In genomic region chr16:26041929-26042303, GRCm38 (mm10) we compare ENCODE assay signal across 19 mouse cellular contexts.
A peak's percentile ranks its signal among the peaks of the same experiment; 100 is the strongest.
DNase-seq lines count a peak whose midpoint lies in the region; ATAC-seq and TF ChIP-seq lines count a peak whose summit lies in the region.
"Had no signal": no experiment of that assay in that cellular context is flagged by ENCODE, and none has a peak within 500 bp of the region (broad histone marks: within the 10 kb centered on the region; RNA-seq: fewer than 3 reads in every experiment).

No protein-coding gene starts in this region.

- no peak for TF ChIP-seq CTCF in heart, adult 2 months (IDR thresholded peaks at IDR 0.05)

- no peak for TF ChIP-seq POLR2A in heart, adult 2 months (IDR thresholded peaks at IDR 0.05; ENCODE audit: insufficient read depth, low read depth, low read length)
- no peak for TF ChIP-seq POLR2A in myocyte (IDR thresholded peaks at IDR 0.05; ENCODE audit: insufficient read length, low read depth)

- intact Hi-C loops in heart, adult 2 months (cut with DNase I), result no loop called here

- no peaks in the 10 kb centered on the region for H3K79me2 ChIP-seq in heart, adult 2 months (replicated peaks; ENCODE audit: control insufficient read depth, insufficient read depth, low read length)
- no peaks in the 10 kb centered on the region for H3K79me2 ChIP-seq in myocyte (ENCODE audit: control insufficient read depth, insufficient read depth)

- no peaks in the 10 kb centered on the region for H3K9me3 ChIP-seq in liver, embryonic 13.5 days (replicated peaks)
- H3K9me3 ChIP-seq in embryonic facial prominence, embryonic 13.5 days, result no peaks in the 10 kb centered on the region
- H3K9me3 ChIP-seq: hindbrain, embryonic 13.5 days; midbrain, embryonic 15.5 days; stomach, embryonic 15.5 days had no signal

- DNase-seq in heart, adult 2 months, result no peak
- no peak for DNase-seq in heart, adult 8-10 months (ENCODE audit: low spot score)
- no peak for DNase-seq in liver, embryonic 13.5 days
- no peak for DNase-seq in liver
- no peak for DNase-seq in adrenal gland, postnatal 14 days
- no peak for DNase-seq in cerebellum, adult 8-10 months
- DNase-seq: cerebellum, postnatal 36 days; forebrain, postnatal 0 days; gastrocnemius, postnatal 10 days; kidney, adult 11 months; kidney, postnatal 25 days; left cerebral cortex, postnatal 4 days; lung, postnatal 4 days; thymus, postnatal 36 days had no signal

- no peak overlapping the region for H3K9ac ChIP-seq in heart, adult 2 months (ENCODE audit: low read depth, low read length)
- H3K9ac ChIP-seq in liver, embryonic 13.5 days, result no peak overlapping the region
- no peak overlapping the region for H3K9ac ChIP-seq in embryonic facial prominence, embryonic 13.5 days
- H3K9ac ChIP-seq: forebrain, postnatal 0 days; hindbrain, embryonic 13.5 days; midbrain, embryonic 15.5 days; stomach, embryonic 15.5 days had no signal

- H3K27me3 ChIP-seq in heart, adult 2 months (ENCODE audit: control insufficient read depth, insufficient read depth, low read length), result no peaks in the 10 kb centered on the region
- no peaks in the 10 kb centered on the region for H3K27me3 ChIP-seq in liver, embryonic 13.5 days
- no peaks in the 10 kb centered on the region for H3K27me3 ChIP-seq in embryonic facial prominence, embryonic 13.5 days
- no peaks in the 10 kb centered on the region for H3K27me3 ChIP-seq in myocyte (ENCODE audit: control insufficient read depth, insufficient read depth, insufficient read length)
- H3K27me3 ChIP-seq: hindbrain, embryonic 13.5 days; midbrain, embryonic 15.5 days; stomach, embryonic 15.5 days had no signal

- no peak for ATAC-seq in liver, embryonic 13.5 days (ENCODE audit: low read depth)
- peak; percentile 60 for ATAC-seq in embryonic facial prominence, embryonic 13.5 days (ENCODE audit: insufficient number of reproducible peaks, insufficient read depth, low FRiP score, low TSS enrichment, low read depth)
- ATAC-seq: forebrain, postnatal 0 days; midbrain, embryonic 15.5 days had no signal

- peaks cover 7% of the 10 kb centered on the region for H3K4me1 ChIP-seq in heart, adult 2 months (ENCODE audit: control insufficient read depth, insufficient read depth, low read length)
- H3K4me1 ChIP-seq in liver, embryonic 13.5 days (replicated peaks), result peaks cover 11% of the 10 kb centered on the region
- peaks cover 37% of the 10 kb centered on the region for H3K4me1 ChIP-seq in embryonic facial prominence, embryonic 13.5 days
- H3K4me1 ChIP-seq: hindbrain, embryonic 13.5 days; midbrain, embryonic 15.5 days had no signal

- WGBS in heart, adult 2 months, result 44% methylated on average over 2 of the region's 2 CpGs
- 46% methylated on average over 2 of the region's 2 CpGs for WGBS in liver, embryonic 13.5 days (ENCODE audit: insufficient replicate concordance)
- 13% methylated on average over 2 of the region's 2 CpGs for WGBS in embryonic facial prominence, embryonic 13.5 days

- no peak overlapping the region for H3K4me3 ChIP-seq in heart, adult 2 months
- no peak overlapping the region for H3K4me3 ChIP-seq in liver, embryonic 13.5 days (replicated peaks)
- no peak overlapping the region for H3K4me3 ChIP-seq in embryonic facial prominence, embryonic 13.5 days
- no peak overlapping the region for H3K4me3 ChIP-seq in myocyte
- H3K4me3 ChIP-seq: hindbrain, embryonic 13.5 days; midbrain, embryonic 15.5 days; stomach, embryonic 15.5 days had no signal

- peak overlapping the region; percentile 20 for H3K27ac ChIP-seq in heart, adult 2 months
- H3K27ac ChIP-seq in liver, embryonic 13.5 days, result no peak overlapping the region
- H3K27ac ChIP-seq in embryonic facial prominence, embryonic 13.5 days, result peak overlapping the region; percentile 87
- H3K27ac ChIP-seq: midbrain, embryonic 15.5 days had no signal

- H3ac ChIP-seq in myocyte (ENCODE audit: control insufficient read depth, insufficient read length), result no peak overlapping the region

- no peak for TF ChIP-seq EP300 in heart, adult 2 months (IDR thresholded peaks at IDR 0.05; ENCODE audit: insufficient read depth, low read depth, low read length)

- H3K4me2 ChIP-seq in liver, embryonic 13.5 days, result 0 out of 2 replicates have a peak overlapping the region, but pooled peaks have one; percentile 1
- peak overlapping the region; percentile 24 for H3K4me2 ChIP-seq in embryonic facial prominence, embryonic 13.5 days
- H3K4me2 ChIP-seq in myocyte (ENCODE audit: low read depth), result peak overlapping the region; percentile 80
- H3K4me2 ChIP-seq: hindbrain, embryonic 13.5 days; midbrain, embryonic 15.5 days; stomach, embryonic 15.5 days had no signal

- H3K36me3 ChIP-seq in heart, adult 2 months (ENCODE audit: control insufficient read depth, insufficient read depth, low read length), result no peaks in the 10 kb centered on the region
- no peaks in the 10 kb centered on the region for H3K36me3 ChIP-seq in liver, embryonic 13.5 days
- H3K36me3 ChIP-seq in embryonic facial prominence, embryonic 13.5 days, result no peaks in the 10 kb centered on the region
- H3K36me3 ChIP-seq in myocyte (ENCODE audit: control insufficient read depth, insufficient read depth), result no peaks in the 10 kb centered on the region
- H3K36me3 ChIP-seq: hindbrain, embryonic 13.5 days; midbrain, embryonic 15.5 days; stomach, embryonic 15.5 days had no signal

TF ChIP-seq in myocyte, 11 proteins besides CTCF, POLR2A, EP300 and RAD21:
- TF ChIP-seq TCF12 (IDR thresholded peaks at IDR 0.05; ENCODE audit: insufficient read depth, poor library complexity, severe bottlenecking) (no peak), SRF (IDR thresholded peaks at IDR 0.05; ENCODE audit: control insufficient read depth, insufficient read length, low read depth) (no peak)

Comparison
In these comparisons a context has a peak if more than half of its experiments do, and no peak if none do; other contexts are left out.
1. H3K4me2 ChIP-seq: peak in every context shown above with its lines; median percentile 80 in myocyte; 24 in embryonic facial prominence, embryonic 13.5 days; 1 in liver, embryonic 13.5 days.